Mouse (Mus musculus) gastrocnemius, postnatal 10 days (tissue): ENCODE results near the gene Col9a1. TPM values are rescaled to one million over a fixed set of nuclear protein-coding genes. Genes with fewer than 3 reads are reported as not detected.

ENCODE experiments used
- DNase-seq: peaks from one replicate; pipeline ENCODE4 v3.0.0; 2021; ENCODE audit warnings: mixed read lengths
- long read RNA-seq, 2 experiments: library from polyadenylated mRNA; stranded (forward); transcript quantifications; one replicate each; pipeline ENCODE4 v2.0.0; 2021
- total RNA-seq, 2 experiments: library from RNA; stranded (reverse); gene quantifications; 2 replicates each; pipeline ENCODE4 v1.2.3; 2021

Col9a1 gene
- under 1 TPM; 0.47 to 0.86 TPM for total RNA-seq
- long read RNA-seq, experiment 1, partial matches to known transcripts: 1 of 1 reads
- long read RNA-seq, experiment 1, other reads (novel, unspliced or antisense): 0 of 1 reads
- long read RNA-seq, experiment 2, partial matches to known transcripts: 0 of 1 reads
- long read RNA-seq, experiment 2, other reads (novel, unspliced or antisense): 1 of 1 reads

- DNase-seq: no peak
These were observed at the start of gene Col9a1 for GRCm38 (mm10) chr1:24177224-24177851. TSS of gene Col9a1 (plus strand) at chr1:24177610.

- DNase-seq: no peak
These were observed 49.5 kb upstream of the Col9a1 start for GRCm38 (mm10) chr1:24127866-24128265.

- DNase-seq: no peak
These were observed 43.6 kb upstream of the Col9a1 start for GRCm38 (mm10) chr1:24133853-24134252.

GRCm38 (mm10) chr1:24134792-24135191 lies 42.6 kb upstream of the Col9a1 start:
- no peak for DNase-seq

GRCm38 (mm10) chr1:24137133-24137532 lies 40.3 kb upstream of the Col9a1 start:
- peak; percentile 51 for DNase-seq

- no peak for DNase-seq
These were observed 36.9 kb upstream of the Col9a1 start for GRCm38 (mm10) chr1:24140555-24140954.

- DNase-seq: no peak
These were observed 33.9 kb upstream of the Col9a1 start for GRCm38 (mm10) chr1:24143504-24143903.

GRCm38 (mm10) chr1:24157751-24158150 lies 19.7 kb upstream of the Col9a1 start:
- no peak for DNase-seq

GRCm38 (mm10) chr1:24169410-24169809 lies 8.0 kb upstream of the Col9a1 start:
- no peak for DNase-seq

- DNase-seq: peak; percentile 20
These were observed 6.1 kb upstream of the Col9a1 start for GRCm38 (mm10) chr1:24171205-24171866.

GRCm38 (mm10) chr1:24171898-24172297 lies 5.5 kb upstream of the Col9a1 start:
- no peak for DNase-seq

GRCm38 (mm10) chr1:24172656-24173055 lies 4.8 kb upstream of the Col9a1 start:
- DNase-seq: no peak

- no peak for DNase-seq
These were observed 1.6 kb upstream of the Col9a1 start for GRCm38 (mm10) chr1:24175761-24176160.

- DNase-seq: no peak
These were observed 2.4 kb downstream of the Col9a1 start for GRCm38 (mm10) chr1:24179856-24180255.

GRCm38 (mm10) chr1:24184981-24185380 lies 7.6 kb downstream of the Col9a1 start:
- no peak for DNase-seq

- DNase-seq: no peak
These were observed 9.6 kb downstream of the Col9a1 start for GRCm38 (mm10) chr1:24186964-24187363.

- no peak for DNase-seq
These were observed 14.3 kb downstream of the Col9a1 start for GRCm38 (mm10) chr1:24191668-24192067.

- no peak for DNase-seq
These were observed 16.7 kb downstream of the Col9a1 start for GRCm38 (mm10) chr1:24194111-24194510.

GRCm38 (mm10) chr1:24195070-24195840 lies 17.8 kb downstream of the Col9a1 start:
- DNase-seq: no peak

GRCm38 (mm10) chr1:24195951-24196517 lies 18.6 kb downstream of the Col9a1 start:
- no peak for DNase-seq

GRCm38 (mm10) chr1:24211621-24212385 lies 34.4 kb downstream of the Col9a1 start:
- DNase-seq: no peak

- no peak for DNase-seq
These were observed 41.6 kb downstream of the Col9a1 start for GRCm38 (mm10) chr1:24219041-24219440.
